13 mouse cellular contexts compared by ENCODE assay signal in genomic region chr2:170947236-170947635, GRCm38 (mm10).
"Had no signal": no experiment of that assay in that cellular context is flagged by ENCODE, and none has a peak within 500 bp of the region (broad histone marks: within the 10 kb centered on the region; RNA-seq: fewer than 3 reads in every experiment).

No protein-coding gene starts in this region.

- DNase-seq: gastrocnemius, adult 2 months; gastrocnemius, postnatal 10 days; gastrocnemius, postnatal 25 days; heart, adult 2 months; heart, postnatal 10 days; heart, postnatal 4 days; kidney, adult 18-20 months; kidney, adult 8-10 months; kidney, postnatal 10 days; kidney, postnatal 25 days; kidney, postnatal 4 days; left cerebral cortex, postnatal 4 days; lung, adult 18-20 months had no signal
